In genomic region chr2:92047601-92048000, GRCm38 (mm10) we compare ENCODE assay signal across 18 mouse cellular contexts. TPM values are rescaled to one million over a fixed set of nuclear protein-coding genes. Genes with fewer than 3 reads are reported as not detected.
DNase-seq lines count a peak whose midpoint lies in the region; ATAC-seq and TF ChIP-seq lines count a peak whose summit lies in the region.
"Had no signal": no experiment of that assay in that cellular context is flagged by ENCODE, and none has a peak within 500 bp of the region (broad histone marks: within the 10 kb centered on the region; RNA-seq: fewer than 3 reads in every experiment).

No protein-coding gene starts in this region.

- DNase-seq in heart, embryonic 10.5 days (ENCODE audit: low spot score), result no peak
- no peak for DNase-seq in heart, postnatal 25 days (ENCODE audit: low spot score)
- DNase-seq in 3T3-L1 (ENCODE audit: low read depth, low spot score), result peak; percentile 46
- peak; percentile 44 for DNase-seq in liver, postnatal 0 days
- no peak for DNase-seq in kidney, adult 9 months
- DNase-seq in spleen, adult 12 weeks (ENCODE audit: low spot score), result no peak
- DNase-seq: B cell, adult 2 months; heart, postnatal 36 days; kidney, adult 11 months; right cerebral cortex, postnatal 4 days; thymus, postnatal 36 days had no signal

- TF ChIP-seq EP300 in liver, postnatal 0 days (IDR thresholded peaks at IDR 0.05; ENCODE audit: low read depth), result no peak

- 0 out of 2 replicates have a peak overlapping the region, but pooled peaks have one; percentile 7 for H3K4me2 ChIP-seq in intestine, postnatal 0 days (replicated peaks; ENCODE audit: low read depth)
- no peak overlapping the region for H3K4me2 ChIP-seq in liver, postnatal 0 days (ENCODE audit: low read depth, low read length)
- H3K4me2 ChIP-seq in kidney, embryonic 14.5 days (replicated peaks; ENCODE audit: low read depth, low read length), result no peak overlapping the region
- H3K4me2 ChIP-seq: embryonic facial prominence, embryonic 13.5 days; forebrain, embryonic 13.5 days; midbrain, embryonic 13.5 days had no signal

- H3K27ac ChIP-seq in heart, embryonic 10.5 days, result peak overlapping the region; percentile 49; the same call in 1 of the 2 replicates
- no peak overlapping the region for H3K27ac ChIP-seq in intestine, postnatal 0 days (ENCODE audit: low read depth, low read length)
- no peak overlapping the region for H3K27ac ChIP-seq in liver, postnatal 0 days (ENCODE audit: low read depth)
- no peak overlapping the region for H3K27ac ChIP-seq in kidney, embryonic 14.5 days (ENCODE audit: low read depth, low read length)
- H3K27ac ChIP-seq: embryonic facial prominence, embryonic 13.5 days; forebrain, embryonic 13.5 days; layer of hippocampus, adult 2 months; macrophage; midbrain, embryonic 13.5 days had no signal

- no peak overlapping the region for H3K4me3 ChIP-seq in heart, embryonic 10.5 days
- no peak overlapping the region for H3K4me3 ChIP-seq in intestine, postnatal 0 days (ENCODE audit: low read depth, low read length)
- H3K4me3 ChIP-seq in liver, postnatal 0 days (ENCODE audit: low read depth, low read length), result no peak overlapping the region
- no peak overlapping the region for H3K4me3 ChIP-seq in kidney, embryonic 14.5 days (ENCODE audit: low read length)
- H3K4me3 ChIP-seq: embryonic facial prominence, embryonic 13.5 days; forebrain, embryonic 13.5 days; layer of hippocampus, adult 2 months; midbrain, embryonic 13.5 days had no signal

- H3K9me3 ChIP-seq in heart, embryonic 10.5 days, result no peaks in the 10 kb centered on the region
- no peaks in the 10 kb centered on the region for H3K9me3 ChIP-seq in intestine, postnatal 0 days (ENCODE audit: control insufficient read depth)
- no peaks in the 10 kb centered on the region for H3K9me3 ChIP-seq in liver, postnatal 0 days (ENCODE audit: low read length)
- H3K9me3 ChIP-seq in kidney, embryonic 14.5 days (ENCODE audit: control insufficient read depth, low read length), result no peaks in the 10 kb centered on the region
- H3K9me3 ChIP-seq: embryonic facial prominence, embryonic 13.5 days; forebrain, embryonic 13.5 days; midbrain, embryonic 13.5 days had no signal

- ATAC-seq in intestine, postnatal 0 days, result peak; percentile 87
- peak; percentile 90 for ATAC-seq in liver, postnatal 0 days
- no peak for ATAC-seq in kidney, embryonic 14.5 days (ENCODE audit: low FRiP score, low TSS enrichment)
- ATAC-seq: forebrain, embryonic 13.5 days; midbrain, embryonic 13.5 days had no signal

- TF ChIP-seq CTCF in intestine, postnatal 0 days (IDR thresholded peaks at IDR 0.05; ENCODE audit: low read depth), result peak; percentile 11; the same call in 1 of the 2 replicates
- TF ChIP-seq CTCF in liver, postnatal 0 days (IDR thresholded peaks at IDR 0.05; ENCODE audit: low read depth), result no peak

- H3K36me3 ChIP-seq in heart, embryonic 10.5 days, result no peaks in the 10 kb centered on the region
- no peaks in the 10 kb centered on the region for H3K36me3 ChIP-seq in intestine, postnatal 0 days (ENCODE audit: control insufficient read depth, insufficient read depth)
- no peaks in the 10 kb centered on the region for H3K36me3 ChIP-seq in liver, postnatal 0 days (replicated peaks; ENCODE audit: insufficient read depth, low read length)
- no peaks in the 10 kb centered on the region for H3K36me3 ChIP-seq in kidney, embryonic 14.5 days (ENCODE audit: control insufficient read depth, insufficient read depth, low read length)
- H3K36me3 ChIP-seq: embryonic facial prominence, embryonic 13.5 days; midbrain, embryonic 13.5 days had no signal

- H3K27me3 ChIP-seq in heart, embryonic 10.5 days (ENCODE audit: insufficient read depth, poor library complexity, severe bottlenecking), result peaks cover 26% of the 10 kb centered on the region; the same call in 1 of the 2 replicates
- H3K27me3 ChIP-seq in intestine, postnatal 0 days (replicated peaks; ENCODE audit: control insufficient read depth, insufficient read depth, low read length), result no peaks in the 10 kb centered on the region
- H3K27me3 ChIP-seq in liver, postnatal 0 days (ENCODE audit: insufficient read depth, low read length), result 0 out of 2 replicates have a peak, but pooled peaks cover 3% of the 10 kb centered on the region
- H3K27me3 ChIP-seq in kidney, embryonic 14.5 days (ENCODE audit: control insufficient read depth, insufficient read depth, low read length), result no peaks in the 10 kb centered on the region

- H3K4me1 ChIP-seq in heart, embryonic 10.5 days, result peaks cover 20% of the 10 kb centered on the region
- H3K4me1 ChIP-seq in intestine, postnatal 0 days (replicated peaks; ENCODE audit: control insufficient read depth, insufficient read depth, low read length), result 0 out of 2 replicates have a peak, but pooled peaks cover 5% of the 10 kb centered on the region
- no peaks in the 10 kb centered on the region for H3K4me1 ChIP-seq in liver, postnatal 0 days (ENCODE audit: insufficient read depth)
- no peaks in the 10 kb centered on the region for H3K4me1 ChIP-seq in kidney, embryonic 14.5 days (ENCODE audit: control insufficient read depth, insufficient read depth, low read length)
- H3K4me1 ChIP-seq: forebrain, embryonic 13.5 days; midbrain, embryonic 13.5 days had no signal

- intact Hi-C loops in heart, postnatal 25 days (cut with DNase I), result no loop called here

- no peak overlapping the region for H3K9ac ChIP-seq in intestine, postnatal 0 days (ENCODE audit: low read depth, low read length)
- no peak overlapping the region for H3K9ac ChIP-seq in liver, postnatal 0 days (replicated peaks)
- H3K9ac ChIP-seq in kidney, embryonic 14.5 days (ENCODE audit: low read depth, low read length), result no peak overlapping the region
- H3K9ac ChIP-seq: embryonic facial prominence, embryonic 13.5 days; forebrain, embryonic 13.5 days; midbrain, embryonic 13.5 days had no signal

- WGBS in heart, embryonic 10.5 days, result 20% methylated on average over 4 of the region's 4 CpGs
- 12% methylated on average over 4 of the region's 4 CpGs for WGBS in intestine, postnatal 0 days
- 26% methylated on average over 4 of the region's 4 CpGs for WGBS in liver, postnatal 0 days (ENCODE audit: insufficient replicate concordance)
- 30% methylated on average over 4 of the region's 4 CpGs for WGBS in kidney, embryonic 14.5 days

RNA-seq across cellular contexts. Expression of gene Creb3l1, which starts 23.3 kb away (rescaled TPM):
- 7.2 and 8.6 TPM in 2 replicates for polyA plus RNA-seq in heart, embryonic 10.5 days (2016; fragmentation: Nextera tagmentation; extraction: Ambion mirVana)
- total RNA-seq in heart, postnatal 25 days (2021), result 1 to 10 TPM; 4.5 to 6.8 TPM
- 6.8 and 8.4 TPM in 2 replicates for polyA plus RNA-seq in intestine, postnatal 0 days (2015; fragmentation: Nextera tagmentation; extraction: Ambion mirVana)
- polyA plus RNA-seq in liver, postnatal 0 days (2015; fragmentation: Nextera tagmentation; extraction: Ambion mirVana), result 0.63 TPM in 2 replicates
- polyA plus RNA-seq in kidney, embryonic 14.5 days (2014; fragmentation: Nextera tagmentation; extraction: Ambion mirVana), result 11.1 and 15.0 TPM in 2 replicates

RNA-seq across cellular contexts. Expression of gene Phf21a, which starts 45.3 kb away (rescaled TPM):
- polyA plus RNA-seq in heart, embryonic 10.5 days (2016; fragmentation: Nextera tagmentation; extraction: Ambion mirVana), result 20.6 and 30.3 TPM in 2 replicates
- total RNA-seq in heart, postnatal 25 days (2021), result 10 to 100 TPM; 26.2 to 37.6 TPM
- 7.4 and 8.0 TPM in 2 replicates for polyA plus RNA-seq in intestine, postnatal 0 days (2015; fragmentation: Nextera tagmentation; extraction: Ambion mirVana)
- polyA plus RNA-seq in liver, postnatal 0 days (2015; fragmentation: Nextera tagmentation; extraction: Ambion mirVana), result 2.7 TPM in 2 replicates
- 25.3 and 36.3 TPM in 2 replicates for polyA plus RNA-seq in kidney, embryonic 14.5 days (2014; fragmentation: Nextera tagmentation; extraction: Ambion mirVana)

Comparison
In these comparisons a context has a peak if more than half of its experiments do, and no peak if none do; other contexts are left out.
1. DNase-seq: peak in 3T3-L1 (single experiment) and liver, postnatal 0 days (single experiment); none in heart, embryonic 10.5 days (single experiment), heart, postnatal 25 days (single experiment), kidney, adult 9 months (single experiment) and spleen, adult 12 weeks (single experiment).